Mouse (Mus musculus) neural tube, embryonic 11.5 days (tissue): ENCODE measurements at regions not wholly inside any gene's neighbourhood (a gene's known extent, or its start where the extent isn't known, plus 50 kb on each side); places are given as distances from the start of the nearest gene placed in this dataset.
"Not testable (repeated sequence)": the region's sequence is repeated elsewhere in the genome, so short reads cannot be mapped to it uniquely, and the experiment has no call there.

Experiments used
- ATAC-seq: fragments of 200-750 bp; cut with Nextera tagmentation; 2 replicates; pipeline ENCODE4 v1.8.0; 2017; ENCODE audit warnings: moderate number of reproducible peaks, mild to moderate bottlenecking, moderate TSS enrichment, moderate library complexity; ENCODE audit not compliant: insufficient read depth, low FRiP score, low TSS enrichment
- DNase-seq: peaks from one replicate; pipeline ENCODE4 v3.0.0-alpha.2; 2015; ENCODE audit warnings: low spot score
- H3K27ac ChIP-seq: fragments of 300-500 bp; sonication (generic); 2 replicates; pipeline ENCODE4 v1.5.1; 2014; ENCODE audit warnings: low read depth, mild to moderate bottlenecking, low read length
- H3K27me3 ChIP-seq: fragments of 300-500 bp; sonication (generic); 2 replicates; pipeline ENCODE4 v1.6.1; 2014; ENCODE audit warnings: mild to moderate bottlenecking, low read length, mixed read lengths; ENCODE audit not compliant: control insufficient read depth, insufficient read depth
- H3K36me3 ChIP-seq: fragments of 300-500 bp; sonication (generic); 2 replicates; pipeline ENCODE4 v1.6.1; 2014; ENCODE audit warnings: mild to moderate bottlenecking, low read length, moderate library complexity, mixed read lengths; ENCODE audit not compliant: control insufficient read depth, insufficient read depth
- H3K4me1 ChIP-seq: fragments of 300-500 bp; sonication (generic); 2 replicates; pipeline ENCODE4 v1.6.1; 2014; ENCODE audit warnings: low read length, mixed read lengths; ENCODE audit not compliant: control insufficient read depth, insufficient read depth
- H3K4me2 ChIP-seq: fragments of 300-500 bp; sonication (generic); 2 replicates; pipeline ENCODE4 v1.6.1; 2014; ENCODE audit warnings: low read depth, mild to moderate bottlenecking, moderate library complexity
- H3K4me3 ChIP-seq: fragments of 300-500 bp; sonication (generic); 2 replicates; pipeline ENCODE4 v1.5.1; 2014; ENCODE audit warnings: low read depth, low read length
- H3K9ac ChIP-seq: fragments of 300-500 bp; sonication (generic); 2 replicates; pipeline ENCODE4 v1.6.1; 2014; ENCODE audit warnings: mild to moderate bottlenecking, low read length
- H3K9me3 ChIP-seq: fragments of 300-500 bp; sonication (generic); 2 replicates; pipeline ENCODE4 v1.6.1; 2016; ENCODE audit warnings: low read length; ENCODE audit not compliant: control insufficient read depth
- WGBS: fragments of 180-500 bp; shearing (Covaris S2); extraction: QIAGEN DNeasy Blood & Tissue Kit; methylation state at CpG from one replicate; pipeline ENCODE4 v1.1.7; 2014; 5-methylcytosine and 5-hydroxymethylcytosine counted together

- no peak for ATAC-seq
- WGBS: 95% methylated on average over 2 of the region's 2 CpGs
Observed at GRCm38 (mm10) chr16:20990524-20990923, 163.3 kb downstream of the Teddm3 start.

GRCm38 (mm10) chr16:20975406-20975805, 178.4 kb downstream of the Teddm3 start:
- no peak overlapping the region for H3K27ac ChIP-seq
- H3K4me3 ChIP-seq: no peak overlapping the region
- 73% methylated on average over 2 of the region's 2 CpGs for WGBS
- H3K9ac ChIP-seq: no peak overlapping the region
- no peaks in the 10 kb centered on the region for H3K27me3 ChIP-seq
- ATAC-seq: no peak
- no peak overlapping the region for H3K4me2 ChIP-seq
- H3K36me3 ChIP-seq: no peaks in the 10 kb centered on the region
- no peaks in the 10 kb centered on the region for H3K4me1 ChIP-seq
- H3K9me3 ChIP-seq: no peaks in the 10 kb centered on the region
- DNase-seq: no peak

More at GRCm38 (mm10) chr16:20990524-20990923, 163.3 kb downstream of the Teddm3 start:
- H3K27me3 ChIP-seq: no peaks in the 10 kb centered on the region
- H3K4me2 ChIP-seq: no peak overlapping the region
- no peak overlapping the region for H3K9ac ChIP-seq
- H3K27ac ChIP-seq: no peak overlapping the region
- no peak overlapping the region for H3K4me3 ChIP-seq
- H3K36me3 ChIP-seq: no peaks in the 10 kb centered on the region
- no peak for DNase-seq
- H3K4me1 ChIP-seq: no peaks in the 10 kb centered on the region
- no peaks in the 10 kb centered on the region for H3K9me3 ChIP-seq

GRCm38 (mm10) chr16:20972442-20972841, 181.4 kb downstream of the Teddm3 start:
- no peaks in the 10 kb centered on the region for H3K4me1 ChIP-seq
- no peak for ATAC-seq
- no peak overlapping the region for H3K4me2 ChIP-seq
- no peak overlapping the region for H3K4me3 ChIP-seq
- H3K27me3 ChIP-seq: no peaks in the 10 kb centered on the region
- no peak for DNase-seq
- H3K9me3 ChIP-seq: no peaks in the 10 kb centered on the region
- no peak overlapping the region for H3K9ac ChIP-seq
- H3K27ac ChIP-seq: no peak overlapping the region
- no peaks in the 10 kb centered on the region for H3K36me3 ChIP-seq

GRCm38 (mm10) chr16:20958905-20959304, 194.9 kb downstream of the Teddm3 start:
- no peak overlapping the region for H3K27ac ChIP-seq
- 87% methylated on average over 10 of the region's 10 CpGs for WGBS
- H3K9me3 ChIP-seq: no peaks in the 10 kb centered on the region
- ATAC-seq: no peak
- DNase-seq: no peak
- H3K36me3 ChIP-seq: no peaks in the 10 kb centered on the region
- no peaks in the 10 kb centered on the region for H3K4me1 ChIP-seq
- no peaks in the 10 kb centered on the region for H3K27me3 ChIP-seq
- no peak overlapping the region for H3K4me2 ChIP-seq
- H3K9ac ChIP-seq: no peak overlapping the region
- no peak overlapping the region for H3K4me3 ChIP-seq

GRCm38 (mm10) chr16:20936722-20937121, 202.4 kb upstream of the Thpo start:
- Histone ChIP-seq H3K4me3 (no peak overlapping the region), H3K9ac (no peak overlapping the region), H3K9me3 (no peaks in the 10 kb centered on the region), H3K27ac (no peak overlapping the region), H3K4me1 (no peaks in the 10 kb centered on the region), H3K36me3 (no peaks in the 10 kb centered on the region), H3K27me3 (no peaks in the 10 kb centered on the region), H3K4me2 (no peak overlapping the region)
- DNase-seq (no peak), ATAC-seq (no peak)
- 56% methylated on average over 1 of the region's 1 CpGs for WGBS

GRCm38 (mm10) chr16:20934846-20935245, 200.5 kb upstream of the Thpo start:
- H3K36me3 ChIP-seq, H3K9ac ChIP-seq, ATAC-seq, H3K27me3 ChIP-seq, H3K4me2 ChIP-seq, H3K27ac ChIP-seq, H3K4me1 ChIP-seq, H3K9me3 ChIP-seq, H3K4me3 ChIP-seq, DNase-seq: not testable (repeated sequence)

GRCm38 (mm10) chr16:20930003-20930402, 195.7 kb upstream of the Thpo start:
- H3K27me3 ChIP-seq, DNase-seq, H3K27ac ChIP-seq, H3K4me1 ChIP-seq, H3K4me3 ChIP-seq, H3K4me2 ChIP-seq, ATAC-seq, H3K9ac ChIP-seq, H3K9me3 ChIP-seq, H3K36me3 ChIP-seq: not testable (repeated sequence)
- WGBS: 89% methylated on average over 5 of the region's 5 CpGs

GRCm38 (mm10) chr16:20925776-20926175, 191.5 kb upstream of the Thpo start:
- not testable (repeated sequence) for H3K4me1 ChIP-seq, H3K27ac ChIP-seq, ATAC-seq, H3K4me2 ChIP-seq, H3K9me3 ChIP-seq, DNase-seq, H3K36me3 ChIP-seq, H3K4me3 ChIP-seq, H3K9ac ChIP-seq, H3K27me3 ChIP-seq

GRCm38 (mm10) chr16:20910864-20911263, 176.6 kb upstream of the Thpo start:
- H3K4me1 ChIP-seq, H3K36me3 ChIP-seq, DNase-seq, H3K27ac ChIP-seq, H3K9ac ChIP-seq, H3K4me3 ChIP-seq, H3K27me3 ChIP-seq, ATAC-seq, H3K4me2 ChIP-seq, H3K9me3 ChIP-seq: not testable (repeated sequence)
- WGBS: 86% methylated on average over 3 of the region's 3 CpGs
